Mouse (Mus musculus): ENCODE data around the gene Tmub2.

DNA sequence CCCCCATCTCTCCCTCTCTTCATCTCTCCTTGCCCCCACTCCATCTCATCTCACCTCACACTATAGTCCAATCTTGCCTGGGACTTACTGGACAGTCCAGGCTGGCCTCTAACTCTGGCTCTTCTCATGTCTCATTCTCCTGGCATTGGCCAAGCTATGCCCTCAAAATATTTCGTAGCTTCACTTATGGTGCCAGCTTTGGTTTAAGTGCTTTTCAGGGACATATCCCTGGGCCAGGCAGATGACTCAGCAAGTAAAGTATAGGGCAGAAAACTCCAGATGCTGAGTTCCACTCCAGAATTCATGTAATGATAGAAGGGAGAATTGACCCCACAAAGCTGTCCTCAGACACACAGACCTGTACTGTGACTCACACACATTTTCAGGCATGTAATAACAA lies 51.5 kb downstream of the Tmub2 start:
- no peak for TF ChIP-seq MEF2A (IDR thresholded peaks at IDR 0.05; ENCODE audit: borderline replicate concordance, low read depth, low read length)
- no peak for TF ChIP-seq CTCF (conservative IDR thresholded peaks at IDR 0.05 in 1 of 2, IDR thresholded peaks at IDR 0.05 in 1 of 2; ENCODE audit: low read depth in 2 of 2, low read length in 2 of 2)
- TF ChIP-seq ETS1 (conservative IDR thresholded peaks at IDR 0.05; ENCODE audit: low read depth, low read length), result no peak
- no peak for TF ChIP-seq USF1 (IDR thresholded peaks at IDR 0.05; ENCODE audit: low read depth, low read length)
- no peak for TF ChIP-seq USF2 (conservative IDR thresholded peaks at IDR 0.05; ENCODE audit: low read depth, low read length)
- TF ChIP-seq MAX (IDR thresholded peaks at IDR 0.05; ENCODE audit: low read length), result no peak
- no peak for TF ChIP-seq HCFC1 (IDR thresholded peaks at IDR 0.05; ENCODE audit: low read depth, low read length)
- no peak for TF ChIP-seq ZMIZ1 (IDR thresholded peaks at IDR 0.05; ENCODE audit: low read depth, low read length)
- TF ChIP-seq POLR2A (IDR thresholded peaks at IDR 0.05; ENCODE audit: low read depth, low read length), result no peak
- no peak for TF ChIP-seq E2F4 (IDR thresholded peaks at IDR 0.05; ENCODE audit: insufficient replicate concordance, low read depth, low read length)

Measured in CH12.LX (cell line).